Mouse (Mus musculus) liver, adult 2 months (tissue): Measurements from ENCODE around the gene Lyrm7. TPM values are rescaled to one million over a fixed set of nuclear protein-coding genes. Genes with fewer than 3 reads are reported as not detected.

Experiments
- DNase-seq: peaks from one replicate; pipeline ENCODE4 v3.0.0-alpha.2; 2011; ENCODE audit warnings: low read depth, low spot score; ENCODE audit errors: extremely low read depth
- H3K27ac ChIP-seq: fragments of 200-500 bp; replicated peaks from 2 replicates; pipeline ENCODE4 v1.5.1; 2012; ENCODE audit warnings: low read depth, mild to moderate bottlenecking, control low read depth, inconsistent platforms, low read length; ENCODE audit not compliant: insufficient read depth
- H3K27me3 ChIP-seq: fragments of 200-500 bp; 2 replicates; pipeline ENCODE4 v1.6.1; 2012; ENCODE audit warnings: mild to moderate bottlenecking, moderate library complexity, low read length, inconsistent platforms; ENCODE audit not compliant: control insufficient read depth, insufficient read depth
- H3K36me3 ChIP-seq: fragments of 200-500 bp; 2 replicates; pipeline ENCODE4 v1.6.1; 2012; ENCODE audit warnings: low read length, inconsistent platforms; ENCODE audit not compliant: control insufficient read depth, insufficient read depth
- H3K4me1 ChIP-seq: fragments of 200-500 bp; 2 replicates; pipeline ENCODE4 v1.6.1; 2011; ENCODE audit warnings: low read length; ENCODE audit not compliant: control insufficient read depth, insufficient read depth
- H3K4me3 ChIP-seq: fragments of 200-500 bp; 2 replicates; pipeline ENCODE4 v1.5.1; 2011; ENCODE audit warnings: low read depth, mild to moderate bottlenecking, control low read depth, low read length, moderate library complexity; ENCODE audit not compliant: insufficient read depth
- H3K79me2 ChIP-seq: fragments of 200-500 bp; 2 replicates; pipeline ENCODE4 v1.6.1; 2012; ENCODE audit warnings: inconsistent platforms, mild to moderate bottlenecking, low read length, moderate library complexity; ENCODE audit not compliant: control insufficient read depth, insufficient read depth
- H3K9ac ChIP-seq: fragments of 200-500 bp; 2 replicates; pipeline ENCODE4 v1.6.1; 2012; ENCODE audit warnings: low read depth, mild to moderate bottlenecking, control low read depth, inconsistent platforms, low read length
- CTCF ChIP-seq: fragments of 200-500 bp; IDR thresholded peaks from 2 replicates; pipeline ENCODE4 v1.5.1; 2011; ENCODE audit warnings: low read depth, low read length, control low read depth
- POLR2A ChIP-seq: fragments of 200-500 bp; IDR thresholded peaks from 2 replicates; pipeline ENCODE4 v1.6.1; 2011; ENCODE audit warnings: low read length, control low read depth; ENCODE audit not compliant: insufficient read depth; ENCODE audit errors: extremely low read depth
- WGBS: fragments of 180-500 bp; shearing (Covaris S2); methylation state at CpG from one replicate; pipeline ENCODE4 v1.1.7; 2018; 5-methylcytosine and 5-hydroxymethylcytosine counted together
- polyA plus RNA-seq: library from polyadenylated mRNA; depleted of rRNA; stranded (reverse); fragments of >200 nt; gene quantifications from 2 replicates; pipeline ENCODE4 v1.2.3, GENCODE M21; 2012
- total RNA-seq: library from RNA; depleted of rRNA; stranded (reverse); fragments of >200 nt; gene quantifications from 2 replicates; pipeline ENCODE4 v1.2.3, GENCODE M21; 2014

The Lyrm7 gene
- total and polyA plus RNA-seq, 2 experiments, result 1.2 to 1.8 TPM

GRCm38 (mm10) chr11:54801791-54802558, 58.7 kb downstream of the Lyrm7 start:
- Histone ChIP-seq H3K36me3 (no peaks in the 10 kb centered on the region), H3K27ac (peak overlapping the region; percentile 48), H3K4me3 (no peak overlapping the region), H3K4me1 (peaks cover 10% of the 10 kb centered on the region), H3K9ac (no peak overlapping the region), H3K27me3 (no peaks in the 10 kb centered on the region), H3K79me2 (no peaks in the 10 kb centered on the region)
- TF ChIP-seq POLR2A, result no peak
- no peak for TF ChIP-seq CTCF
- WGBS, result 57% methylated on average over 6 of the region's 6 CpGs
- DNase-seq, result peak; percentile 56

- H3K4me1 ChIP-seq, result peaks cover 5% of the 10 kb centered on the region; the same call in 1 of the 2 replicates
- no peaks in the 10 kb centered on the region for H3K27me3 ChIP-seq
- no peak overlapping the region for H3K4me3 ChIP-seq
- no peaks in the 10 kb centered on the region for H3K36me3 ChIP-seq
- no peak for DNase-seq
- H3K27ac ChIP-seq, result no peak overlapping the region
- 78% methylated on average over 11 of the region's 11 CpGs for WGBS
- TF ChIP-seq POLR2A, result no peak
- H3K9ac ChIP-seq, result no peak overlapping the region
- no peaks in the 10 kb centered on the region for H3K79me2 ChIP-seq
These were observed 64.2 kb downstream of the Lyrm7 start for GRCm38 (mm10) chr11:54796551-54796950.

- no peaks in the 10 kb centered on the region for H3K36me3 ChIP-seq
- WGBS, result 95% methylated on average over 3 of the region's 3 CpGs
- H3K4me3 ChIP-seq, result no peak overlapping the region
- H3K27ac ChIP-seq, result no peak overlapping the region
- TF ChIP-seq POLR2A, result no peak
- H3K27me3 ChIP-seq, result no peaks in the 10 kb centered on the region
- H3K9ac ChIP-seq, result no peak overlapping the region
- DNase-seq, result no peak
- H3K79me2 ChIP-seq, result no peaks in the 10 kb centered on the region
- no peaks in the 10 kb centered on the region for H3K4me1 ChIP-seq
These were observed 66.0 kb downstream of the Lyrm7 start for GRCm38 (mm10) chr11:54794678-54795077.

GRCm38 (mm10) chr11:54793173-54793572, 67.5 kb downstream of the Lyrm7 start:
- Histone ChIP-seq H3K27ac (no peak overlapping the region), H3K27me3 (no peaks in the 10 kb centered on the region), H3K79me2 (no peaks in the 10 kb centered on the region), H3K4me1 (no peaks in the 10 kb centered on the region), H3K36me3 (no peaks in the 10 kb centered on the region), H3K9ac (no peak overlapping the region), H3K4me3 (no peak overlapping the region)
- WGBS, result 71% methylated on average over 1 of the region's 1 CpGs
- TF ChIP-seq POLR2A (no peak), CTCF (no peak)
- no peak for DNase-seq

GRCm38 (mm10) chr11:54791458-54791857, 69.3 kb downstream of the Lyrm7 start:
- H3K4me3 ChIP-seq, result no peak overlapping the region
- H3K27ac ChIP-seq, result no peak overlapping the region
- no peak for DNase-seq
- no peaks in the 10 kb centered on the region for H3K27me3 ChIP-seq
- TF ChIP-seq CTCF, result no peak
- TF ChIP-seq POLR2A, result no peak
- WGBS, result 94% methylated on average over 4 of the region's 4 CpGs
- no peaks in the 10 kb centered on the region for H3K36me3 ChIP-seq
- no peak overlapping the region for H3K9ac ChIP-seq
- H3K4me1 ChIP-seq, result peaks cover 1% of the 10 kb centered on the region; the same call in 1 of the 2 replicates
- H3K79me2 ChIP-seq, result no peaks in the 10 kb centered on the region
